Mouse (Mus musculus) spleen, postnatal 10 days (tissue): ENCODE measurements at regions not wholly inside any gene's neighbourhood (a gene's known extent, or its start where the extent isn't known, plus 50 kb on each side); places are given as distances from the start of the nearest gene placed in this dataset.

ENCODE experiments used
- DNase-seq, 2 experiments: peaks; one replicate each; pipeline ENCODE4 v3.0.0; 2021 to 2022; ENCODE audit warnings: low spot score in 2 of 2

GRCm38 (mm10) chr10:19140628-19141027 lies 125.2 kb upstream of the Tnfaip3 start:
- no peak for DNase-seq

GRCm38 (mm10) chr10:19139234-19139633 lies 123.8 kb upstream of the Tnfaip3 start:
- DNase-seq: no peak

- no peak for DNase-seq
Measured at GRCm38 (mm10) chr10:19138258-19138657, 122.8 kb upstream of the Tnfaip3 start.

GRCm38 (mm10) chr10:19127581-19128291 lies 112.3 kb upstream of the Tnfaip3 start:
- no peak for DNase-seq

GRCm38 (mm10) chr10:19126922-19127321 lies 111.5 kb upstream of the Tnfaip3 start:
- DNase-seq: no peak

- DNase-seq: no peak
Measured at GRCm38 (mm10) chr10:19126438-19126837, 111.0 kb upstream of the Tnfaip3 start.

GRCm38 (mm10) chr10:19123691-19124090 lies 108.2 kb upstream of the Tnfaip3 start:
- DNase-seq: no peak

GRCm38 (mm10) chr10:19122221-19122620 lies 106.8 kb upstream of the Tnfaip3 start:
- DNase-seq: no peak

GRCm38 (mm10) chr10:19119281-19120049 lies 104.0 kb upstream of the Tnfaip3 start:
- no peak for DNase-seq

GRCm38 (mm10) chr10:19118569-19119280 lies 103.3 kb upstream of the Tnfaip3 start:
- no peak for DNase-seq

GRCm38 (mm10) chr10:19117071-19117605 lies 101.7 kb upstream of the Tnfaip3 start:
- DNase-seq: no peak

GRCm38 (mm10) chr10:19112459-19112858 lies 97.0 kb upstream of the Tnfaip3 start:
- DNase-seq: no peak

GRCm38 (mm10) chr10:19105231-19105681 lies 89.8 kb upstream of the Tnfaip3 start:
- DNase-seq: no peak

GRCm38 (mm10) chr10:19104671-19105203 lies 89.3 kb upstream of the Tnfaip3 start:
- DNase-seq: no peak

- no peak for DNase-seq
Measured at GRCm38 (mm10) chr10:19099369-19100285, 84.2 kb upstream of the Tnfaip3 start.

- DNase-seq: peak; percentile 45 to 84
Measured at GRCm38 (mm10) chr10:19094297-19094696, 78.8 kb upstream of the Tnfaip3 start.

GRCm38 (mm10) chr10:19093689-19094088 lies 78.2 kb upstream of the Tnfaip3 start:
- no peak for DNase-seq

GRCm38 (mm10) chr10:19091949-19092348 lies 76.5 kb upstream of the Tnfaip3 start:
- no peak for DNase-seq

- no peak for DNase-seq
Measured at GRCm38 (mm10) chr10:19091110-19091509, 75.7 kb upstream of the Tnfaip3 start.

- no peak for DNase-seq
Measured at GRCm38 (mm10) chr10:19086995-19087394, 71.5 kb upstream of the Tnfaip3 start.

GRCm38 (mm10) chr10:19082136-19082535 lies 66.7 kb upstream of the Tnfaip3 start:
- no peak for DNase-seq
